Comparison of ENCODE assay signal across 19 mouse cellular contexts in genomic region chr4:86273703-86274355, GRCm38 (mm10).
DNase-seq lines count a peak whose midpoint lies in the region; ATAC-seq and TF ChIP-seq lines count a peak whose summit lies in the region.
"Had no signal": no experiment of that assay in that cellular context is flagged by ENCODE, and none has a peak within 500 bp of the region (broad histone marks: within the 10 kb centered on the region; RNA-seq: fewer than 3 reads in every experiment).

No protein-coding gene starts in this region.

- H3K36me3 ChIP-seq in kidney, postnatal 0 days (ENCODE audit: insufficient read depth, low read length), result no peaks in the 10 kb centered on the region
- no peaks in the 10 kb centered on the region for H3K36me3 ChIP-seq in lung, embryonic 15.5 days
- H3K36me3 ChIP-seq: heart, embryonic 13.5 days; hindbrain, embryonic 13.5 days; liver, embryonic 12.5 days; midbrain, embryonic 13.5 days; neural tube, embryonic 12.5 days had no signal

- H3K9ac ChIP-seq in kidney, postnatal 0 days (ENCODE audit: low read depth, low read length), result no peak overlapping the region
- no peak overlapping the region for H3K9ac ChIP-seq in lung, embryonic 15.5 days
- H3K9ac ChIP-seq: heart, embryonic 13.5 days; hindbrain, embryonic 13.5 days; liver, embryonic 12.5 days; midbrain, embryonic 13.5 days; neural tube, embryonic 12.5 days had no signal

- H3K4me3 ChIP-seq in kidney, postnatal 0 days (replicated peaks; ENCODE audit: low read depth, low read length), result no peak overlapping the region
- H3K4me3 ChIP-seq in lung, embryonic 15.5 days, result no peak overlapping the region
- H3K4me3 ChIP-seq: heart, embryonic 13.5 days; hindbrain, embryonic 13.5 days; liver, embryonic 12.5 days; midbrain, embryonic 13.5 days; neural tube, embryonic 12.5 days had no signal

- DNase-seq in kidney, postnatal 0 days (ENCODE audit: low spot score), result peak; percentile 54
- DNase-seq in kidney, adult 18-20 months, result no peak
- no peak for DNase-seq in lung, postnatal 4 days
- peak; percentile 25 for DNase-seq in gastrocnemius, postnatal 14 days
- DNase-seq in lung, postnatal 36 days, result peak; percentile 23
- no peak for DNase-seq in urinary bladder, adult 2 months (ENCODE audit: low spot score)
- DNase-seq: cerebellum, adult 9-10 months; heart, adult 18-20 months; left cerebral cortex, postnatal 4 days; right cerebral cortex, postnatal 4 days; thymus, postnatal 14 days had no signal

- H3K4me2 ChIP-seq in kidney, postnatal 0 days (ENCODE audit: low read length), result no peak overlapping the region
- H3K4me2 ChIP-seq in lung, embryonic 15.5 days, result no peak overlapping the region
- H3K4me2 ChIP-seq: heart, embryonic 13.5 days; hindbrain, embryonic 13.5 days; liver, embryonic 12.5 days; midbrain, embryonic 13.5 days; neural tube, embryonic 12.5 days had no signal

- intact Hi-C loops in gastrocnemius, postnatal 14 days (cut with DNase I; ENCODE audit: low total_unique reads), result no loop called here

- no peaks in the 10 kb centered on the region for H3K4me1 ChIP-seq in kidney, postnatal 0 days (replicated peaks; ENCODE audit: insufficient read depth, low read length)
- peaks cover 35% of the 10 kb centered on the region for H3K4me1 ChIP-seq in lung, embryonic 15.5 days
- H3K4me1 ChIP-seq: liver, embryonic 12.5 days had no signal

- H3K9me3 ChIP-seq in kidney, postnatal 0 days (replicated peaks; ENCODE audit: low read length), result no peaks in the 10 kb centered on the region
- no peaks in the 10 kb centered on the region for H3K9me3 ChIP-seq in lung, embryonic 15.5 days
- H3K9me3 ChIP-seq: heart, embryonic 13.5 days; hindbrain, embryonic 13.5 days; liver, embryonic 12.5 days; midbrain, embryonic 13.5 days; neural tube, embryonic 12.5 days had no signal

- no peaks in the 10 kb centered on the region for H3K27me3 ChIP-seq in kidney, postnatal 0 days (ENCODE audit: insufficient read depth, low read length)
- H3K27me3 ChIP-seq in lung, embryonic 15.5 days, result no peaks in the 10 kb centered on the region
- H3K27me3 ChIP-seq: heart, embryonic 13.5 days; liver, embryonic 12.5 days; midbrain, embryonic 13.5 days; neural tube, embryonic 12.5 days had no signal

- H3K27ac ChIP-seq in kidney, postnatal 0 days, result no peak overlapping the region
- H3K27ac ChIP-seq in lung, embryonic 15.5 days, result no peak overlapping the region; the same call in 1 of the 2 replicates
- H3K27ac ChIP-seq: heart, embryonic 13.5 days; hindbrain, embryonic 13.5 days; liver, embryonic 12.5 days; midbrain, embryonic 13.5 days; neural tube, embryonic 12.5 days had no signal

- no peak for TF ChIP-seq CTCF in kidney, postnatal 0 days (IDR thresholded peaks at IDR 0.05; ENCODE audit: low read depth)

- 36% methylated on average over 6 of the region's 6 CpGs for WGBS in kidney, postnatal 0 days
- 35% methylated on average over 6 of the region's 6 CpGs for WGBS in lung, embryonic 15.5 days

- ATAC-seq in kidney, postnatal 0 days (replicated peaks; ENCODE audit: low FRiP score, low read depth), result no peak
- ATAC-seq in lung, embryonic 15.5 days (ENCODE audit: borderline replicate concordance, extremely low read depth, low FRiP score, low TSS enrichment), result peak; percentile 71; the same call in 1 of the 2 replicates
- ATAC-seq: forebrain, embryonic 16.5 days; inflammation-experienced regulatory T-cells, adult 6 months; liver, embryonic 12.5 days; midbrain, embryonic 13.5 days had no signal

Comparison
In these comparisons a context has a peak if more than half of its experiments do, and no peak if none do; other contexts are left out.
1. DNase-seq: peak in kidney, postnatal 0 days (single experiment), gastrocnemius, postnatal 14 days (single experiment) and lung, postnatal 36 days (single experiment); none in kidney, adult 18-20 months (single experiment), lung, postnatal 4 days (0 of 2) and urinary bladder, adult 2 months (single experiment).